Mouse (Mus musculus) liver, embryonic 14.5 days (tissue): ENCODE data around the gene Mau2.

Experiments used
- CTCF ChIP-seq: IDR thresholded peaks from 2 replicates; pipeline ENCODE4 v1.5.1; 2016; ENCODE audit warnings: antibody characterized with exemption, low read depth, control low read depth
- EP300 ChIP-seq: IDR thresholded peaks from 2 replicates; pipeline ENCODE4 v1.6.1; 2016; ENCODE audit warnings: antibody characterized with exemption, low read depth

DNA sequence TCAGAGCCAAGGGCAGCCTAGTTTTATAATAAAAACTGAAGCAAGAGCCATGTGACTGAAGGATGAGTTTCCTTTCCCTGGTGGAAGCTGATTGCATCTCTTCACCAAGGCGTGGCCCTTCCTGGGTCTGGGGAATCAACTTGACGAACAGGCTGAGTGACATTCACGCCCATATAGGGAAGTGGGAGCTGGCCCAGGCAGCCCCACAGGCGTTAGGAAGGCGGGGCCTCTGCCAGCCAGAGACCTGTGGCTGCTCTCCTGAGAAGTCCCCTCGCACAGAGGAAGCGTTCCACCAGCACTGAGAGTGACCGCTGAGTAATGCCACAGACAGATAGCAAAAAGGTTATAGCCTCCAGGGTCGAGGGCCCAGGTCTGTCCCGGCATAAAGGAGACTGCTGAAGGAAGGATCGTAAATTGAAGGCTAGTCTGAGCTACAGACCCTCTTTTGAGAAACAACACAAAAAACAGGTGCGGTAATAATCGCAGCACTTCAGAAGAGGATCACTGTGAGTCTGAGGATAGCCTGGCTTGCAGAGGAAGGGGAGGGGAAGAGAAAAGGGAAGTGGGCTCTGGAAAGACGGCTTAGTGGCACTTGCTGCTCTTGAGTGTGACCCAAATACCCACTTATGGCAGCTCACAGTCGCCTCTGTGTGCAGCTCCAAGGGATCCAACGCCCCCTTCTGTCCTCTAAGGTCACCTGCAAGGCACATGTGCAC lies 41.2 kb downstream of the Mau2 start:
- TF ChIP-seq CTCF = peak; percentile 82
- no peak for TF ChIP-seq EP300
